Mouse (Mus musculus): ENCODE measurements around the gene Peli2. TPM values are rescaled to one million over a fixed set of nuclear protein-coding genes. Genes with fewer than 3 reads are reported as not detected.

Gene Peli2
- total and polyA plus RNA-seq, 3 experiments, result not detected

DNA sequence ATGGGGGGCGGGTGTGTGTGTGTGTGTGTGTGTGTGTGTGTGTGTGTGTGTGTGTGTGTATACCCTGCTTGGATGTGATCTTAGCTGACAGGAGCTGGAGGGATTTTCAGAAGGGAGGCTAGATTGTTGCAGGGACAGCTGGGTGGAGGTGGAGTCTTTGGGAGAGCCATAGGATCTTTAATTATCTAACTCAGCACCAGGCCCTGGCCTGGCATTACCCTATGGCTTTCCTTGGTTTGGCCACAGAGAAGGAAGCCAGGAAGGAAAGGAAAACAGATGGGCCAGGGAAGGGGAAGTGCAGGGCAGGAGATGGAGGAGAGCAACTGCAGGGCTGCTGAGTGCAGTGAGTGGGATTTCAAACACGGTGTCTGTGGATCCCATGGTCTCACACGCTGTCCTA lies 18.8 kb downstream of the Peli2 start:
- H3K9me3 ChIP-seq (replicated peaks; ENCODE audit: low read length), result no peaks in the 10 kb centered on the region
- H3K27ac ChIP-seq (ENCODE audit: insufficient read depth, low read depth), result no peak overlapping the region
- in situ Hi-C loops (cut with MboI; ENCODE audit: low pct_ligation_motif_present, low pct_unique_long_range_greater_than_20kb, low sequenced_read_pairs), result loop anchor here (25.0 kb wide), 2 partner anchors 377 to 552 kb away; no protein-coding TSS in a partner anchor

DNA sequence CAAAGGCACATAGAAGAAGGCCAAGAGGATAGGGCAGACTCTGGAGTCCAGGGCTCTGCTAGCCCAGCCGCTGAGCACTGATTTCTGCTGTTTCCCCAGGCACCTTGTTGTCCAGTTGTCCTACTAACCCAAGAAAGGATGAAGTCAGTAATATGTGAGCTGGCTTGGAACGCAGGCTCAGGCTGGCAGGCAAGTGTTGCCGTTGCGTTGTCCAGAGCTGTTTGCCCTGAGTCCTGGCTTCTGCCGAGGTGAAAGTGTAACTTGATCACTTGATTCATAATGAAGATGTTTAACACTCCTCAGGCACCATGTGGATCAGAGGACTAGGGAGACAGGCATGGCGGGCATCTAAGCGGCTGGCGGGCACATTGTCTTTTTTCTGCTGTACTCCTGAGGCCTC lies 21.1 kb downstream of the Peli2 start:
- dilution Hi-C loops (cut with MboI; ENCODE audit: extremely low pct_ligation_motif_present, extremely low pct_unique_long_range_greater_than_20kb, low sequenced_read_pairs), result no loop called here
- no peak overlapping the region for H3K27ac ChIP-seq (ENCODE audit: insufficient read depth, low read depth)
- no peaks in the 10 kb centered on the region for H3K27me3 ChIP-seq (replicated peaks)
- no peaks in the 10 kb centered on the region for H3K9me3 ChIP-seq (replicated peaks; ENCODE audit: low read length)
- H3K4me1 ChIP-seq (ENCODE audit: control insufficient read depth in 1 of 2, insufficient read depth in 2 of 2), result no peaks in the 10 kb centered on the region
- in situ Hi-C loops (cut with MboI; ENCODE audit: low pct_ligation_motif_present, low pct_unique_long_range_greater_than_20kb, low sequenced_read_pairs), result loop anchor here (25.0 kb wide), 2 partner anchors 379 to 554 kb away; no protein-coding TSS in a partner anchor
- no peak for DNase-seq (ENCODE audit: extremely low read depth)
- no peak overlapping the region for H3K4me3 ChIP-seq (replicated peaks in 1 of 3; ENCODE audit: low read depth in 2 of 3, low read length in 2 of 3, poor library complexity in 1 of 3)
- H3K79me2 ChIP-seq (replicated peaks; ENCODE audit: control insufficient read depth, extremely low read depth, insufficient read depth, poor library complexity, severe bottlenecking), result no peaks in the 10 kb centered on the region
- TF ChIP-seq TBP (conservative IDR thresholded peaks at IDR 0.05; ENCODE audit: low read depth, low read length) (no peak), PAX5 (IDR thresholded peaks at IDR 0.05; ENCODE audit: low read length) (no peak), USF1 (IDR thresholded peaks at IDR 0.05; ENCODE audit: low read depth, low read length) (no peak), TCF12 (IDR thresholded peaks at IDR 0.05; ENCODE audit: low read depth, low read length) (no peak), CTCF (conservative IDR thresholded peaks at IDR 0.05 in 1 of 2, IDR thresholded peaks at IDR 0.05 in 1 of 2; ENCODE audit: low read depth in 2 of 2, low read length in 2 of 2) (no peak), RAD21 (IDR thresholded peaks at IDR 0.05; ENCODE audit: low read depth, low read length) (no peak)
- no peak overlapping the region for H3K4me2 ChIP-seq (ENCODE audit: insufficient read depth, low read depth, poor library complexity, severe bottlenecking)
- H3K36me3 ChIP-seq (replicated peaks in 1 of 2; ENCODE audit: control insufficient read depth in 1 of 2, insufficient read depth in 1 of 2, low read length in 1 of 2), result no peaks in the 10 kb centered on the region
- H3K9ac ChIP-seq (ENCODE audit: insufficient read depth, low read depth), result no peak overlapping the region

More for the DNA sequence above, 18.8 kb downstream of the Peli2 start:
- Histone ChIP-seq H3K9ac (ENCODE audit: insufficient read depth, low read depth) (no peak overlapping the region), H3K4me2 (ENCODE audit: insufficient read depth, low read depth, poor library complexity, severe bottlenecking) (no peak overlapping the region), H3K4me1 (ENCODE audit: control insufficient read depth in 1 of 2, insufficient read depth in 2 of 2) (no peaks in the 10 kb centered on the region), H3K79me2 (replicated peaks; ENCODE audit: control insufficient read depth, extremely low read depth, insufficient read depth, poor library complexity, severe bottlenecking) (no peaks in the 10 kb centered on the region), H3K27me3 (replicated peaks) (no peaks in the 10 kb centered on the region), H3K4me3 (replicated peaks in 1 of 3; ENCODE audit: low read depth in 2 of 3, low read length in 2 of 3, poor library complexity in 1 of 3) (no peak overlapping the region), H3K36me3 (replicated peaks in 1 of 2; ENCODE audit: control insufficient read depth in 1 of 2, insufficient read depth in 1 of 2, low read length in 1 of 2) (no peaks in the 10 kb centered on the region)
- dilution Hi-C loops (cut with MboI; ENCODE audit: extremely low pct_ligation_motif_present, extremely low pct_unique_long_range_greater_than_20kb, low sequenced_read_pairs), result no loop called here
- TF ChIP-seq HCFC1 (IDR thresholded peaks at IDR 0.05; ENCODE audit: low read depth, low read length) (no peak), POLR2A (IDR thresholded peaks at IDR 0.05; ENCODE audit: low read depth, low read length) (no peak), USF2 (conservative IDR thresholded peaks at IDR 0.05; ENCODE audit: low read depth, low read length) (no peak), PAX5 (IDR thresholded peaks at IDR 0.05; ENCODE audit: low read length) (no peak), ZC3H11A (IDR thresholded peaks at IDR 0.05; ENCODE audit: low read depth, low read length) (no peak), BHLHE40 (IDR thresholded peaks at IDR 0.05; ENCODE audit: low read depth, low read length) (no peak), CHD2 (IDR thresholded peaks at IDR 0.05; ENCODE audit: low read length) (no peak), NRF1 (IDR thresholded peaks at IDR 0.05; ENCODE audit: low read depth, low read length) (no peak), EP300 (IDR thresholded peaks at IDR 0.05; ENCODE audit: low read length) (no peak), RCOR1 (conservative IDR thresholded peaks at IDR 0.05; ENCODE audit: low read depth, low read length) (no peak), MXI1 (IDR thresholded peaks at IDR 0.05; ENCODE audit: low read depth, low read length) (no peak)
- DNase-seq (ENCODE audit: extremely low read depth), result no peak
